Comparison of ENCODE assay signal across 27 mouse cellular contexts in genomic region chr8:127426857-127427256, GRCm38 (mm10).
DNase-seq lines count a peak whose midpoint lies in the region; ATAC-seq lines count a peak whose summit lies in the region.
"Had no signal": no experiment of that assay in that cellular context is flagged by ENCODE, and none has a peak within 500 bp of the region (broad histone marks: within the 10 kb centered on the region; RNA-seq: fewer than 3 reads in every experiment).

No protein-coding gene starts in this region.

- no peak for ATAC-seq in hindbrain, embryonic 13.5 days (ENCODE audit: low FRiP score)
- ATAC-seq in granulocyte monocyte progenitor cell, adult 5-6 weeks (replicated peaks; ENCODE audit: poor library complexity, severe bottlenecking), result peak; percentile 59
- ATAC-seq: hindbrain, embryonic 16.5 days; intestine, embryonic 15.5 days; liver, embryonic 12.5 days; midbrain, embryonic 15.5 days had no signal

- WGBS in hindbrain, embryonic 13.5 days, result 67% methylated on average over 5 of the region's 5 CpGs
- WGBS in hindbrain, embryonic 10.5 days, result 82% methylated on average over 5 of the region's 5 CpGs
- WGBS in embryonic facial prominence, embryonic 10.5 days, result 70% methylated on average over 5 of the region's 5 CpGs

- peaks cover 6% of the 10 kb centered on the region; the same call in 1 of the 2 replicates for H3K36me3 ChIP-seq in hindbrain, embryonic 13.5 days
- peaks cover 39% of the 10 kb centered on the region for H3K36me3 ChIP-seq in hindbrain, embryonic 10.5 days
- peaks cover 25% of the 10 kb centered on the region for H3K36me3 ChIP-seq in embryonic facial prominence, embryonic 10.5 days (replicated peaks)
- H3K36me3 ChIP-seq: liver, embryonic 12.5 days; midbrain, embryonic 15.5 days had no signal

- no peaks in the 10 kb centered on the region for H3K9me3 ChIP-seq in hindbrain, embryonic 13.5 days
- H3K9me3 ChIP-seq in hindbrain, embryonic 10.5 days, result no peaks in the 10 kb centered on the region
- H3K9me3 ChIP-seq in embryonic facial prominence, embryonic 10.5 days, result no peaks in the 10 kb centered on the region
- H3K9me3 ChIP-seq: heart, embryonic 13.5 days; intestine, embryonic 15.5 days; limb, embryonic 12.5 days; liver, embryonic 12.5 days; midbrain, embryonic 15.5 days; neural tube, embryonic 12.5 days; stomach, embryonic 15.5 days had no signal

- H3K27ac ChIP-seq in hindbrain, embryonic 13.5 days, result peak overlapping the region; percentile 18; the same call in 1 of the 2 replicates
- no peak overlapping the region for H3K27ac ChIP-seq in hindbrain, embryonic 10.5 days
- no peak overlapping the region for H3K27ac ChIP-seq in embryonic facial prominence, embryonic 10.5 days (replicated peaks)
- H3K27ac ChIP-seq: heart, embryonic 13.5 days; intestine, embryonic 15.5 days; limb, embryonic 12.5 days; liver, embryonic 12.5 days; midbrain, embryonic 15.5 days; neural tube, embryonic 12.5 days; stomach, embryonic 15.5 days had no signal

- H3K4me2 ChIP-seq in hindbrain, embryonic 13.5 days, result no peak overlapping the region
- H3K4me2 ChIP-seq: heart, embryonic 13.5 days; intestine, embryonic 15.5 days; limb, embryonic 12.5 days; liver, embryonic 12.5 days; midbrain, embryonic 15.5 days; neural tube, embryonic 12.5 days; stomach, embryonic 15.5 days had no signal

- no peak for DNase-seq in hindbrain, embryonic 10.5 days (ENCODE audit: low spot score)
- DNase-seq in right cerebral cortex, adult 18-20 months, result peak; percentile 32
- DNase-seq in right cerebral cortex, postnatal 25 days, result no peak
- DNase-seq in telencephalon, adult 2 months (ENCODE audit: low read depth, low spot score), result peak; percentile 67
- no peak for DNase-seq in embryonic facial prominence, embryonic 10.5 days (ENCODE audit: low spot score)
- DNase-seq: adrenal gland, adult 2 months; B cell, adult 2 months; cerebellum, adult 18-20 months; cerebellum, postnatal 25 days; embryo, embryonic 11 days; heart, adult 18-20 months; kidney, adult 9 months; kidney, postnatal 14 days; lung, adult 18-20 months; lung, postnatal 10 days; thymus, adult 18-20 months; thymus, postnatal 36 days had no signal

- no peaks in the 10 kb centered on the region for H3K27me3 ChIP-seq in hindbrain, embryonic 13.5 days
- H3K27me3 ChIP-seq in hindbrain, embryonic 10.5 days (ENCODE audit: insufficient read depth, poor library complexity, severe bottlenecking), result no peaks in the 10 kb centered on the region
- no peaks in the 10 kb centered on the region for H3K27me3 ChIP-seq in embryonic facial prominence, embryonic 10.5 days (replicated peaks; ENCODE audit: low read depth, poor library complexity, severe bottlenecking)
- H3K27me3 ChIP-seq: heart, embryonic 13.5 days; intestine, embryonic 15.5 days; limb, embryonic 12.5 days; liver, embryonic 12.5 days; midbrain, embryonic 15.5 days; neural tube, embryonic 12.5 days; stomach, embryonic 15.5 days had no signal

- H3K4me1 ChIP-seq in hindbrain, embryonic 13.5 days (replicated peaks), result peaks cover 14% of the 10 kb centered on the region
- peaks cover 11% of the 10 kb centered on the region for H3K4me1 ChIP-seq in hindbrain, embryonic 10.5 days (replicated peaks)
- peaks cover 10% of the 10 kb centered on the region; the same call in 1 of the 2 replicates for H3K4me1 ChIP-seq in embryonic facial prominence, embryonic 10.5 days
- H3K4me1 ChIP-seq: intestine, embryonic 15.5 days; limb, embryonic 12.5 days; stomach, embryonic 15.5 days had no signal

- no peak overlapping the region for H3K4me3 ChIP-seq in hindbrain, embryonic 13.5 days
- no peak overlapping the region for H3K4me3 ChIP-seq in hindbrain, embryonic 10.5 days
- H3K4me3 ChIP-seq in embryonic facial prominence, embryonic 10.5 days, result no peak overlapping the region
- H3K4me3 ChIP-seq: heart, embryonic 13.5 days; intestine, embryonic 15.5 days; limb, embryonic 12.5 days; liver, embryonic 12.5 days; midbrain, embryonic 15.5 days; neural tube, embryonic 12.5 days; stomach, embryonic 15.5 days had no signal

- no peak overlapping the region for H3K9ac ChIP-seq in hindbrain, embryonic 13.5 days
- H3K9ac ChIP-seq: heart, embryonic 13.5 days; intestine, embryonic 15.5 days; limb, embryonic 12.5 days; liver, embryonic 12.5 days; midbrain, embryonic 15.5 days; neural tube, embryonic 12.5 days; stomach, embryonic 15.5 days had no signal

Comparison
In these comparisons a context has a peak if more than half of its experiments do, and no peak if none do; other contexts are left out.
1. DNase-seq: peak in right cerebral cortex, adult 18-20 months (single experiment) and telencephalon, adult 2 months (single experiment); none in hindbrain, embryonic 10.5 days (single experiment), right cerebral cortex, postnatal 25 days (single experiment) and embryonic facial prominence, embryonic 10.5 days (single experiment).